Mouse (Mus musculus) bone marrow, adult 2 months (tissue): Measurements from ENCODE around the gene Ugt1a5.

Experiments
- CTCF ChIP-seq: fragments of 200-500 bp; IDR thresholded peaks from 2 replicates; pipeline ENCODE4 v1.5.1; 2011; ENCODE audit warnings: low read length, control low read depth; ENCODE audit not compliant: control insufficient read depth, insufficient read depth
- POLR2A ChIP-seq: fragments of 200-500 bp; IDR thresholded peaks from 2 replicates; pipeline ENCODE4 v1.6.1; 2011; ENCODE audit warnings: low read depth, mild to moderate bottlenecking, control low read depth, low read length, borderline replicate concordance; ENCODE audit not compliant: control insufficient read depth

DNA sequence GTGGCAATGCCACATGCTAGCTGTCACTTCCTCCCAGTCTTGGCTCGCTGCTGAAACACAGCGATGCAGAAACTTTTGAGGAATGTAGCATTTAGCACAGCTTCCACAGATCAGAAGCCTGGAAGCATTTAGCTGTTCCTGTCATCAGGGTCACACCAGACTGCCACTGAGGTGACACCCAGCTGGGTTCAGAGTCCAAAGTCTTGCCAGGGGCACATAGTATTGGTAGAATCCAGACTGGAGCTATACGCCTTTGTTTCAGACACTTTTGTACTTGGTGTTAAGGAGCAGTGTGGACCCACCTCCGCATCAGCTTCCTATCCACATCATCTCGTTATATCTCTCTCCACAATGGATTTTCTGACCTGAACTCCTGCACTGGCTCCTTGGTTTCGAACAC is 87.7 kb downstream of the Ugt1a5 start:
- no peak for TF ChIP-seq CTCF
- TF ChIP-seq POLR2A, result no peak
